Mouse (Mus musculus) adrenal gland, adult (tissue): ENCODE measurements at regions not wholly inside any gene's neighbourhood (a gene's known extent, or its start where the extent isn't known, plus 50 kb on each side); places are given as distances from the start of the nearest gene placed in this dataset.
A peak's percentile ranks its signal among the peaks of the same experiment; 100 is the strongest.

Source experiments
- DNase-seq, 2 experiments: peaks; one replicate each; pipeline ENCODE4 v3.0.0; 2022 to 2023; ENCODE audit warnings: low spot score in 1 of 2; ENCODE audit not compliant: inconsistent age in 2 of 2

- no peak for DNase-seq
These were observed 104.2 kb upstream of the 2610301B20Rik start for GRCm38 (mm10) chr4:10770026-10770643.

GRCm38 (mm10) chr4:10774557-10775215 lies 99.6 kb upstream of the 2610301B20Rik start:
- no peak for DNase-seq

- DNase-seq = no peak
These were observed 87.6 kb upstream of the 2610301B20Rik start for GRCm38 (mm10) chr4:10786701-10787100.

- no peak for DNase-seq
These were observed 86.0 kb upstream of the 2610301B20Rik start for GRCm38 (mm10) chr4:10788306-10788705.

- DNase-seq = no peak
These were observed 85.2 kb upstream of the 2610301B20Rik start for GRCm38 (mm10) chr4:10789141-10789540.

GRCm38 (mm10) chr4:10792628-10793027 lies 81.7 kb upstream of the 2610301B20Rik start:
- no peak for DNase-seq

- DNase-seq = no peak
These were observed 79.8 kb upstream of the 2610301B20Rik start for GRCm38 (mm10) chr4:10794471-10794870.

GRCm38 (mm10) chr4:10800780-10801553 lies 73.3 kb upstream of the 2610301B20Rik start:
- no peak for DNase-seq

GRCm38 (mm10) chr4:10804735-10805134 lies 69.6 kb upstream of the 2610301B20Rik start:
- peak in 1 of 2 experiments; percentile 35 for DNase-seq

- peak in 1 of 2 experiments; percentile 30 for DNase-seq
These were observed 67.0 kb upstream of the 2610301B20Rik start for GRCm38 (mm10) chr4:10807260-10807659.

GRCm38 (mm10) chr4:10812931-10813330 lies 61.4 kb upstream of the 2610301B20Rik start:
- DNase-seq = no peak
